ENCODE assay signal across 16 mouse cellular contexts in the genomic region with DNA sequence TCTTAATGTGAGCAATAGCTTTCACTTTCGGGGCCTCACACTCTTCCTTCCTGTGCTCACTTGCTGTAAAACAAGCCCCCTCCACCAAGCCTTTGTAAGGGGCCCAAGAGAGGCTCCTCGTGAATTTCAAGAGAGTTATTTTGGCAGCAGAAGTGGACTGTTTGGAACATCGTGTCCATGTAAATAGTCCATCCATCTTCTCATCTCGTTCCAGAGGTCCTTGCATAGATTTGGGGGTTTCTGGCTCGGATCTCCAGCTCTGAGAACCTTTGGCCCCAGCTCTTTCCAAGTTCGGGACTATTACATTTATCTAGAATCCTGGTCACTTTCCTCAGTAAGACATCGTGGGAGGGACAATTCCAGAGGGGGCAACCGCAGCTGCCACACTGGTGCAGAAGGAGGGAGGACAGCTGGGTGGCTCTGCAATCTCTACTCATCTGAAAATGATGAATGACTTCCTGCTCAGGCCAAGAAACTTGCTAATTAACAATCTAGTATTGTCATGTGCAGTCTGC.
DNase-seq lines count a peak whose midpoint lies in the region; ATAC-seq and TF ChIP-seq lines count a peak whose summit lies in the region.
"Had no signal": no experiment of that assay in that cellular context is flagged by ENCODE, and none has a peak within 500 bp of the region (broad histone marks: within the 10 kb centered on the region; RNA-seq: fewer than 3 reads in every experiment).

No protein-coding gene starts in this region.

- no peak overlapping the region for H3K4me3 ChIP-seq in heart, embryonic 12.5 days
- no peak overlapping the region for H3K4me3 ChIP-seq in intestine, postnatal 0 days (ENCODE audit: low read depth, low read length)
- H3K4me3 ChIP-seq in forebrain, embryonic 13.5 days: no peak overlapping the region
- H3K4me3 ChIP-seq: layer of hippocampus, adult 2 months; limb, embryonic 15.5 days; midbrain, embryonic 15.5 days had no signal

- no peaks in the 10 kb centered on the region for H3K9me3 ChIP-seq in heart, embryonic 12.5 days (replicated peaks)
- H3K9me3 ChIP-seq in intestine, postnatal 0 days (ENCODE audit: control insufficient read depth): no peaks in the 10 kb centered on the region
- no peaks in the 10 kb centered on the region for H3K9me3 ChIP-seq in forebrain, embryonic 13.5 days (replicated peaks)
- H3K9me3 ChIP-seq: limb, embryonic 15.5 days; midbrain, embryonic 15.5 days had no signal

- no peaks in the 10 kb centered on the region for H3K27me3 ChIP-seq in heart, embryonic 12.5 days (replicated peaks)
- no peaks in the 10 kb centered on the region for H3K27me3 ChIP-seq in intestine, postnatal 0 days (replicated peaks; ENCODE audit: control insufficient read depth, insufficient read depth, low read length)
- H3K27me3 ChIP-seq in forebrain, embryonic 13.5 days: no peaks in the 10 kb centered on the region
- H3K27me3 ChIP-seq: limb, embryonic 15.5 days; midbrain, embryonic 15.5 days had no signal

- H3K36me3 ChIP-seq in heart, embryonic 12.5 days: no peaks in the 10 kb centered on the region
- no peaks in the 10 kb centered on the region for H3K36me3 ChIP-seq in intestine, postnatal 0 days (ENCODE audit: control insufficient read depth, insufficient read depth)
- H3K36me3 ChIP-seq in forebrain, embryonic 13.5 days (ENCODE audit: poor library complexity, severe bottlenecking): no peaks in the 10 kb centered on the region
- H3K36me3 ChIP-seq: limb, embryonic 15.5 days; midbrain, embryonic 15.5 days had no signal

- H3K9ac ChIP-seq in heart, embryonic 12.5 days: no peak overlapping the region
- H3K9ac ChIP-seq in intestine, postnatal 0 days (ENCODE audit: low read depth, low read length): no peak overlapping the region
- no peak overlapping the region for H3K9ac ChIP-seq in forebrain, embryonic 13.5 days
- H3K9ac ChIP-seq: forebrain, postnatal 0 days; hindbrain, embryonic 14.5 days; limb, embryonic 15.5 days; midbrain, embryonic 15.5 days had no signal

- ATAC-seq in heart, embryonic 12.5 days (ENCODE audit: insufficient number of reproducible peaks, low FRiP score): no peak
- 0 out of 2 replicates have a peak, but pooled peaks have one; percentile 13 for ATAC-seq in intestine, postnatal 0 days
- no peak for ATAC-seq in forebrain, embryonic 13.5 days
- ATAC-seq: forebrain, postnatal 0 days; midbrain, embryonic 15.5 days had no signal

- no peak for TF ChIP-seq CTCF in intestine, postnatal 0 days (IDR thresholded peaks at IDR 0.05; ENCODE audit: low read depth)

- no peak overlapping the region for H3K4me2 ChIP-seq in heart, embryonic 12.5 days
- H3K4me2 ChIP-seq in intestine, postnatal 0 days (replicated peaks; ENCODE audit: low read depth): no peak overlapping the region
- H3K4me2 ChIP-seq in forebrain, embryonic 13.5 days: no peak overlapping the region
- H3K4me2 ChIP-seq: hindbrain, embryonic 14.5 days; limb, embryonic 15.5 days; midbrain, embryonic 15.5 days had no signal

- H3K27ac ChIP-seq in heart, embryonic 12.5 days (ENCODE audit: poor library complexity, severe bottlenecking): no peak overlapping the region
- H3K27ac ChIP-seq in intestine, postnatal 0 days (ENCODE audit: low read depth, low read length): no peak overlapping the region
- H3K27ac ChIP-seq in forebrain, embryonic 13.5 days: no peak overlapping the region
- H3K27ac ChIP-seq: hindbrain, embryonic 14.5 days; layer of hippocampus, adult 2 months; limb, embryonic 15.5 days; macrophage; midbrain, embryonic 15.5 days had no signal

- no peaks in the 10 kb centered on the region for H3K4me1 ChIP-seq in heart, embryonic 12.5 days (replicated peaks)
- no peaks in the 10 kb centered on the region for H3K4me1 ChIP-seq in intestine, postnatal 0 days (replicated peaks; ENCODE audit: control insufficient read depth, insufficient read depth, low read length)
- no peaks in the 10 kb centered on the region for H3K4me1 ChIP-seq in forebrain, embryonic 13.5 days
- H3K4me1 ChIP-seq: limb, embryonic 15.5 days; midbrain, embryonic 15.5 days had no signal

- 61% methylated on average over 8 of the region's 8 CpGs for WGBS in heart, embryonic 12.5 days
- WGBS in intestine, postnatal 0 days: 54% methylated on average over 8 of the region's 8 CpGs
- 83% methylated on average over 8 of the region's 8 CpGs for WGBS in forebrain, embryonic 13.5 days

- DNase-seq in heart, adult 11 months: peak; percentile 94
- peak; percentile 79 for DNase-seq in kidney, postnatal 14 days
- peak; percentile 3 for DNase-seq in lung, postnatal 25 days (ENCODE audit: low spot score)
- DNase-seq in frontal cortex, postnatal 10 days (ENCODE audit: low spot score in 2 of 2): no peak
- DNase-seq in thymus, postnatal 4 days: no peak
- DNase-seq: cerebellum, postnatal 25 days; forebrain, postnatal 0 days; heart, postnatal 10 days had no signal

Comparison
In these comparisons a context has a peak if more than half of its experiments do, and no peak if none do; other contexts are left out.
1. DNase-seq: peak in heart, adult 11 months (single experiment), kidney, postnatal 14 days (single experiment) and lung, postnatal 25 days (single experiment); none in frontal cortex, postnatal 10 days (0 of 2) and thymus, postnatal 4 days (single experiment).